Comparison of ENCODE assay signal across 18 mouse cellular contexts in the genomic region with DNA sequence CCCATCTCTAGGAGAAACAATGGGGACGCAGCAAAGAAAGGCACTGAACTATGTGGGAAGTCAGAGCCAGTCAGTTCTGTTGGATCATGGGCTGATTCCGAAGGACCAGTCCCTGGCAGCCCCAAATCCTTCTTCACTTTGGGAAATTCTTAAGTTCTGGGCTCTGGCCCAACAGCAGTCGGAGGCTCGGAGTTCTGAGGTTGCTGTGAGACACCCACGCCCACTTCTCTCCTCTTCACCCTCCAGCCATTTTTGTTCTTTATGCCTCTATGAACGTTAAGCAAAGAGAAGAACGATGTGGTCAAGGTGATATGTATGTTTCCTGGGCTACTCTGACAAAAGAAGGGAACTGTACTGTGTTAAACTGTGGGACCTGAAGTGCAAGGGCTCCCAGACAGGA.
DNase-seq lines count a peak whose midpoint lies in the region; ATAC-seq lines count a peak whose summit lies in the region.
"Had no signal": no experiment of that assay in that cellular context is flagged by ENCODE, and none has a peak within 500 bp of the region (broad histone marks: within the 10 kb centered on the region; RNA-seq: fewer than 3 reads in every experiment).

No protein-coding gene starts in this region.

- no peak overlapping the region for H3K4me2 ChIP-seq in embryonic facial prominence, embryonic 11.5 days (ENCODE audit: low read depth, low read length)
- H3K4me2 ChIP-seq in limb, embryonic 13.5 days (replicated peaks): no peak overlapping the region
- H3K4me2 ChIP-seq: heart, embryonic 11.5 days; hindbrain, embryonic 14.5 days had no signal

- 89% methylated on average over 7 of the region's 7 CpGs for WGBS in embryonic facial prominence, embryonic 11.5 days
- WGBS in limb, embryonic 13.5 days: 72% methylated on average over 7 of the region's 7 CpGs

- no peaks in the 10 kb centered on the region for H3K9me3 ChIP-seq in embryonic facial prominence, embryonic 11.5 days (replicated peaks; ENCODE audit: control insufficient read depth, low read length)
- H3K9me3 ChIP-seq in limb, embryonic 13.5 days: no peaks in the 10 kb centered on the region

- H3K4me3 ChIP-seq in embryonic facial prominence, embryonic 11.5 days (ENCODE audit: low read depth, low read length): no peak overlapping the region
- no peak overlapping the region for H3K4me3 ChIP-seq in limb, embryonic 13.5 days

- ATAC-seq in embryonic facial prominence, embryonic 11.5 days (replicated peaks; ENCODE audit: insufficient number of reproducible peaks, low FRiP score, low TSS enrichment, low read depth): no peak
- ATAC-seq in limb, embryonic 13.5 days (ENCODE audit: low FRiP score, low read depth): no peak
- ATAC-seq: activated CD4-positive, CD25-positive, alpha-beta regulatory T cell, adult 4 months; midbrain, embryonic 16.5 days had no signal

- no peaks in the 10 kb centered on the region for H3K4me1 ChIP-seq in embryonic facial prominence, embryonic 11.5 days (ENCODE audit: control insufficient read depth, insufficient read depth, low read length)
- H3K4me1 ChIP-seq in limb, embryonic 13.5 days: peaks cover 39% of the 10 kb centered on the region

- H3K9ac ChIP-seq in embryonic facial prominence, embryonic 11.5 days (replicated peaks; ENCODE audit: low read length): no peak overlapping the region
- H3K9ac ChIP-seq in limb, embryonic 13.5 days: no peak overlapping the region
- H3K9ac ChIP-seq: forebrain, postnatal 0 days; hindbrain, embryonic 14.5 days had no signal

- intact Hi-C loops in left cerebral cortex, postnatal 4 days (cut with DNase I): loop anchor here (10.0 kb wide), 1 partner anchor 153 kb away; a partner anchor contains a TSS

- no peaks in the 10 kb centered on the region for H3K36me3 ChIP-seq in embryonic facial prominence, embryonic 11.5 days (replicated peaks; ENCODE audit: control insufficient read depth, insufficient read depth, low read depth, low read length)
- H3K36me3 ChIP-seq in limb, embryonic 13.5 days: no peaks in the 10 kb centered on the region

- peak; percentile 12 to 48 for DNase-seq in left cerebral cortex, adult 18-20 months (ENCODE audit: low spot score in 2 of 2)
- no peak for DNase-seq in left cerebral cortex, postnatal 4 days
- DNase-seq in NIH3T3 (ENCODE audit: low read depth): peak; percentile 37
- DNase-seq in embryonic facial prominence, embryonic 11.5 days (ENCODE audit: low spot score): no peak
- DNase-seq in retina, embryonic 14.5 days (ENCODE audit: low spot score): no peak
- DNase-seq in cerebellum, adult 11-12 months: no peak
- DNase-seq: adrenal gland, postnatal 25 days; cerebellum, adult 8-10 months; heart, postnatal 14 days; lung, postnatal 14 days; thymus, postnatal 36 days had no signal

- no peaks in the 10 kb centered on the region for H3K27me3 ChIP-seq in embryonic facial prominence, embryonic 11.5 days (ENCODE audit: control insufficient read depth, insufficient read depth, low read length)
- H3K27me3 ChIP-seq in limb, embryonic 13.5 days: no peaks in the 10 kb centered on the region
- H3K27me3 ChIP-seq: Patski had no signal

- 0 out of 2 replicates have a peak overlapping the region, but pooled peaks have one; percentile 10 for H3K27ac ChIP-seq in embryonic facial prominence, embryonic 11.5 days (replicated peaks; ENCODE audit: low read depth, low read length)
- peak overlapping the region; percentile 74 for H3K27ac ChIP-seq in limb, embryonic 13.5 days
- H3K27ac ChIP-seq: hindbrain, embryonic 14.5 days had no signal

Comparison
In these comparisons a context has a peak if more than half of its experiments do, and no peak if none do; other contexts are left out.
1. DNase-seq: peak in left cerebral cortex, adult 18-20 months (2 of 2) and NIH3T3 (single experiment); none in left cerebral cortex, postnatal 4 days (single experiment), embryonic facial prominence, embryonic 11.5 days (single experiment), retina, embryonic 14.5 days (single experiment) and cerebellum, adult 11-12 months (single experiment).